Mouse (Mus musculus) myocyte (in vitro differentiated cells): ENCODE results near the gene Atg4c.

Experiments
- POLR2A ChIP-seq: IDR thresholded peaks from one replicate; pipeline ENCODE4 v1.6.1; 2011; ENCODE audit warnings: low read depth, mild to moderate bottlenecking, control low read depth, moderate library complexity; ENCODE audit not compliant: insufficient read length
- POLR2AphosphoS2 ChIP-seq: IDR thresholded peaks from one replicate; pipeline ENCODE4 v1.6.1; 2011; ENCODE audit warnings: low read depth, control low read depth; ENCODE audit not compliant: insufficient read length
- REST ChIP-seq: IDR thresholded peaks from one replicate; pipeline ENCODE4 v1.6.1; 2011; ENCODE audit warnings: mild to moderate bottlenecking, control low read depth, moderate library complexity; ENCODE audit not compliant: insufficient read depth, insufficient read length
- USF1 ChIP-seq: IDR thresholded peaks from one replicate; pipeline ENCODE4 v1.6.1; 2011; ENCODE audit warnings: low read depth, mild to moderate bottlenecking, control low read depth, moderate library complexity

DNA sequence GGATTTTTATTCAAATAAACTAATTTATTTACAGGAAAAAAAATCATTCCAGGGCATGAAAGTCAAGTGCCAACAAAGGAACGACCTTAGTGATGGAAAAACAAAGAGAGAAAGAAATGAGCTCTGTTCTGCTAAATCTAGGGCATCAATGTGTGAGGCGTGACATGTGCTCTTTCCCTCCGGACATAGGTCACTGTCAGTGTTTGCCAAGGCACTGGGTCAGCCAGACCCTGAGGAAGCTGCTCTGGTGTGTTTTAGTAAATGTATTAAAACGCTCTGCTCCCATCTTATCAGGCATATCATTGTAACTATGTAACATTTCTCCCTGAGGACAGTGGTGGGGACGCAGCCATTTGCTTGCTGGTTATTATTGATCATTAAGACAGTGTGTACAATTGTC is 14.9 kb upstream of the Atg4c start:
- TF ChIP-seq REST (no peak), USF1 (no peak), POLR2A (no peak), POLR2AphosphoS2 (no peak)
